Mouse (Mus musculus): ENCODE measurements around the gene Irf2bpl. TPM values are rescaled to one million over a fixed set of nuclear protein-coding genes. Genes with fewer than 3 reads are reported as not detected.

Irf2bpl gene
- 67.0 and 74.0 TPM in 2 replicates for polyA plus RNA-seq (2015; fragmentation: Nextera tagmentation; extraction: Ambion mirVana)

DNA sequence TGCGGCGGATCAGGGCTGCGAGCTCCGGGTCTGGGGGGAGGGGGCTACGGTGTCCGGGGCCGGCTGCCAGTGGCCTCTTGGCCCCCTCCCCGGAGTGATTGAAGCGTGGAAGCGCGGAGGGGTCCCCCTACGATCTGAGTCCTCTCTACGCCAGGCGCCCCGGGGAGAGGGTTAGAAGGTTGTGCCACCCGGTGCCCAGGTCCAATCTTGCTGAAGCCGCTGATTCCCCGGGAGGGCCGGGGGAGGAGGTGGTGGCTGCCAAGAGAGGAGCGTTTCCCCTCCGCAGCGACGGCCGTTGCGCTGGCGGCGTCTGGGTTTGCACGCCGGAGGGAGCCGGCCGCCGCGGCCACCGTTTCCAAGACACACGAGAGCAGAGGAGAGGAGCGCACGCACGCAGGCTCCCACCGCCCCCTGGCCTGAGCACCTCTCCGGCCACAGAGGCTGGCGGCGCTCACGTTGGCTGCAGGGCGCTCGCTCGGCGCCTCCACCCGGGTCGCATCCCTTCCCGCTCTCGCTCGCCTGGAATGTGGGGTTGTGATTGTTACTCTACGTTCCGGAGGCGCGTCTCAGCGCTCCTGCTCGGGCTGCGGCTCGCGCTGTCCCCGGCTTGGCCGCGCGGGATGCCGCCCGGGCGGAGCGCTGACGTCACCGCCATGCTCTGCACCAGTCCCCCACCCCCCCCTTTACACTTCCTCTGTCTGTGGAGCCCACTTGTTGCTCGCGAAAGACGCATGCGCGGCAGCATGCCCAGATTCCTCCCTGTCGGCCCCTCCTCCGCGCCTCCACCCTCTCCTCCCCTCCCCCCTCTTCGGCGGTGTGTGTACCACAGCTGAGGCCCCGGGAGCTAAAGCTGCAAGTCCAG is at the start of gene Irf2bpl:
Gene Irf2bpl, minus strand, starts transcription at position 602 of the 862 bp plus-strand sequence.
- peaks cover 53% of the 10 kb centered on the region for H3K4me1 ChIP-seq (replicated peaks; ENCODE audit: control insufficient read depth, insufficient read depth, low read length)

DNA sequence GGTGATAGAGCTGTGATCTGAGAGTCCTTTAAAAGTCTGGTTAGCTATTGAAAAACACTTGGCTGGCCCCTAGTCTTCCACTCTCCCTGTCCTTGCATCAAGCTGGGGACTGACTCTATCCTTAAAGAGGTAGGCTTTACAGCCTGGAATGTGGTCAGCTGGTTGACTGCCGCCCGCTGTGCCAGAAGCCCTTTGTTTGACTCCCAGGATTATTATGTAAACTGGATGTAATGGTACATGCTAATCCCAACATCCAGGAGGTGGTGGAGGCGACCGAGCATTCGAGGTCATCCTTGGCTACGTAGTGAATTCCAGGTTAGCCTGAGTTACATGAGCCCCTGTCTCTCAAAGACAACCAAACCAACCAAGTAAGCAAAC is 48.0 kb upstream of the Irf2bpl start:
- ATAC-seq: no peak
- Histone ChIP-seq H3K4me3 (replicated peaks; ENCODE audit: low read length) (no peak overlapping the region), H3K9ac (replicated peaks; ENCODE audit: low read depth, low read length) (no peak overlapping the region), H3K36me3 (ENCODE audit: control insufficient read depth, insufficient read depth) (no peaks in the 10 kb centered on the region), H3K27me3 (replicated peaks; ENCODE audit: control insufficient read depth, insufficient read depth, low read length) (no peaks in the 10 kb centered on the region), H3K27ac (ENCODE audit: low read length) (no peak overlapping the region), H3K4me2 (ENCODE audit: low read length) (no peak overlapping the region), H3K4me1 (replicated peaks; ENCODE audit: control insufficient read depth, insufficient read depth, low read length) (no peaks in the 10 kb centered on the region; the same call in 1 of the 2 replicates), H3K9me3 (ENCODE audit: control insufficient read depth, low read length) (no peaks in the 10 kb centered on the region)
- 36% methylated on average over 6 of the region's 6 CpGs for WGBS

More for the DNA sequence above, at the start of gene Irf2bpl:
- H3K4me2 ChIP-seq (ENCODE audit: low read length): peak within 1 kb of the TSS; percentile 93
- H3K27ac ChIP-seq (ENCODE audit: low read length): peak within 1 kb of the TSS; percentile 100
- H3K9ac ChIP-seq (replicated peaks; ENCODE audit: low read depth, low read length): peak within 1 kb of the TSS; percentile 100
- H3K27me3 ChIP-seq (replicated peaks; ENCODE audit: control insufficient read depth, insufficient read depth, low read length): no peaks in the 10 kb centered on the region
- peak within 1 kb of the TSS; percentile 99 for H3K4me3 ChIP-seq (replicated peaks; ENCODE audit: low read length)
- H3K36me3 ChIP-seq (ENCODE audit: control insufficient read depth, insufficient read depth): no peaks in the 10 kb centered on the region
- 0% methylated on average over 72 of the region's 82 CpGs for WGBS
- ATAC-seq: peak; percentile 86
- H3K9me3 ChIP-seq (ENCODE audit: control insufficient read depth, low read length): no peaks in the 10 kb centered on the region

DNA sequence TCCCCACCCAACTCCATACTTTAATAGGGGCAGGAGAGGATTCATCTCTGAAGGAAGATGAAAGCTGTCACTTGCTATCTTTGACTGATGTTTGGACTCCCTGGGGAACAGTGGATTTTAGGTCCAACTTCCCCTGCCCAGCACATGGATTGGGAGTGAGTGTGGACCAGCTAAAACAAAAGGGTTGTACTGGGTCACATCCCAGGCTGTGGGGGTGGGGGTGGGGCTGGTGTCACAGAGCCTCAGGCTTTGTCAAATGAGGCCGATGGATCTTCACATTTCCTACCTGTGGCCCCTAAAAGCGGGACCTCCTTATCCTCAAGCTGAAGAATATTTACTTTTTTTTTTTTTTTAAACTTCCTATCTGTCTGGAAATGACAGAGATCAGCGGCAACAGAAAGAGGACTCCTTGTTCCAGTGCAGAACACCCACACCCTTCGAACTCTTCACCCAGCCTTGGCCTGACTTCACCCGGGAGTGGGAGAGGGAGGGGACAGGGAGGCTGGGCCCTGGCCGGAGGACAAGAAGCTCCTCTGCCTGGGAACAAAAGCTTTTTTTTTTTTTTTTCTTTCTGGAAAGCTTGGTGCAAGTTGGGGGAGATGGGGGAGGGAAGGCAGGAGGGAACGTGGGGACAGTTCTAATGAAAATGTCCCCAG is 47.4 kb upstream of the Irf2bpl start:
- Histone ChIP-seq H3K27me3 (replicated peaks; ENCODE audit: control insufficient read depth, insufficient read depth, low read length) (no peaks in the 10 kb centered on the region), H3K4me3 (replicated peaks; ENCODE audit: low read length) (no peak overlapping the region), H3K9me3 (ENCODE audit: control insufficient read depth, low read length) (no peaks in the 10 kb centered on the region), H3K27ac (ENCODE audit: low read length) (no peak overlapping the region), H3K4me2 (ENCODE audit: low read length) (no peak overlapping the region), H3K36me3 (ENCODE audit: control insufficient read depth, insufficient read depth) (no peaks in the 10 kb centered on the region), H3K9ac (replicated peaks; ENCODE audit: low read depth, low read length) (no peak overlapping the region), H3K4me1 (replicated peaks; ENCODE audit: control insufficient read depth, insufficient read depth, low read length) (no peaks in the 10 kb centered on the region; the same call in 1 of the 2 replicates)
- ATAC-seq: no peak
- WGBS: 10% methylated on average over 7 of the region's 7 CpGs

DNA sequence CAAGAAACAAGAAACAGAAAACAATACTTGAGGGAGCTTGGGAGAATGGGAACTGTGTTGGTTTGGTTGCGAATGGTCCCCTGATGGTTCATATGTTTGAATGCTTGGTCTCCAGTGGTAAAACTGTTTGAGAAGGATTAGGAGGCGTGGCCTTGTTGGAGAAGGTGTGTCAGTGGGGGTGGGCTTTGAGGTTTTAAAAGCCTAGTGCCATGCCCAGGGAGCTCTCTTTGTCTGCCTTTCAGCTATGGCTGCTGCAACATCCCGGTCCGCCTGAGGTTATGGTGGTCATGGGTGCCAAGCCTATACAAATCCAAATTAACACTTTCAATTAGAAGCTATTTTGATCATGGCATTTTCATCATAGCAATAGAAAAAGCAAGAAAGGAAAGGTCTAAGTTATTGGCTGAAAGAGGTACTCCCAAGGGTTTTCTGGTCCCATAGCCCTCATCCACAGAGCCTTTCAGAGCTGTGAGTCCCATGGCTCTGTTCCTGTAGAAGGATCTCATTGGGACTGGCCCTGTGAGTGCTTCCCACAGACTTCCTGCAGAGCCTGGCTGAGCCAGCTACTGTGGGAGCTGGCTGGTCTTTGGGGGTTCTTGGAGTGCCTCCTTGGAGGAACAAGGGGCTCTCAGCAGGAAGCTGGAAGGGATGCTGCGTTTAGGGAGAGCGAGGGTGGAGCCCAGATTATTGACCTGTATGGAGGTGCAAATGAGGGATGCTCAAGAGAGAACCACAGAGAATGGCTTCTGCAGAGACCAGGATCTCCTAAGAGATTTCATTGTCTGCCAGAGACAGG is 46.5 kb upstream of the Irf2bpl start:
- Histone ChIP-seq H3K9me3 (ENCODE audit: control insufficient read depth, low read length) (no peaks in the 10 kb centered on the region), H3K4me2 (ENCODE audit: low read length) (no peak overlapping the region), H3K36me3 (ENCODE audit: control insufficient read depth, insufficient read depth) (no peaks in the 10 kb centered on the region), H3K27me3 (replicated peaks; ENCODE audit: control insufficient read depth, insufficient read depth, low read length) (no peaks in the 10 kb centered on the region), H3K4me1 (replicated peaks; ENCODE audit: control insufficient read depth, insufficient read depth, low read length) (no peaks in the 10 kb centered on the region; the same call in 1 of the 2 replicates), H3K4me3 (replicated peaks; ENCODE audit: low read length) (no peak overlapping the region), H3K9ac (replicated peaks; ENCODE audit: low read depth, low read length) (no peak overlapping the region), H3K27ac (ENCODE audit: low read length) (no peak overlapping the region)
- WGBS: 71% methylated on average over 6 of the region's 6 CpGs
- ATAC-seq: no peak

DNA sequence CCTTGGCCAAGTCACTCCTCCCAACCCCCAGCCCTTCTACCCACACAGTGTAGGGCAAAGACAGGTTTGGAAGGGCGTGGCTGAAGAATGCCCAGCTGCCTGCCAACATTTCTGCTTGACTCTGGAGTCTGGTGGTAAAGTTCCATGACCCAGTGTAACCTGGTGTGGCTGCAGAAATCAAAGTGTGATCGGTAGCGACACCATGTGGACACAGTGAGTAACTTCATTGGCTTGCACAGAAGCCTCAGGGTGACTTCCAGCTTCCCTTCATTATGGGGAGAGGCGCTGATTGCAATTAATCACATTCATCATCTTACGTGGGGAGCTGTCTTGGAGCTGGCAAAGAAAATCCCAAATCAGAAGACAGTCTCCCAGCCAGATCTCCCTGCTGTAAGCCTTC is 39.2 kb upstream of the Irf2bpl start:
- H3K9me3 ChIP-seq (ENCODE audit: control insufficient read depth, low read length): no peaks in the 10 kb centered on the region
- H3K4me2 ChIP-seq (ENCODE audit: low read length): no peak overlapping the region
- peak overlapping the region; percentile 77 for H3K27ac ChIP-seq (ENCODE audit: low read length)
- H3K4me3 ChIP-seq (replicated peaks; ENCODE audit: low read length): no peak overlapping the region
- H3K27me3 ChIP-seq (replicated peaks; ENCODE audit: control insufficient read depth, insufficient read depth, low read length): no peaks in the 10 kb centered on the region
- H3K4me1 ChIP-seq (replicated peaks; ENCODE audit: control insufficient read depth, insufficient read depth, low read length): peaks cover 15% of the 10 kb centered on the region
- H3K36me3 ChIP-seq (ENCODE audit: control insufficient read depth, insufficient read depth): no peaks in the 10 kb centered on the region
- WGBS: 1% methylated on average over 5 of the region's 5 CpGs
- H3K9ac ChIP-seq (replicated peaks; ENCODE audit: low read depth, low read length): peak overlapping the region; percentile 18
- ATAC-seq: peak; percentile 74

DNA sequence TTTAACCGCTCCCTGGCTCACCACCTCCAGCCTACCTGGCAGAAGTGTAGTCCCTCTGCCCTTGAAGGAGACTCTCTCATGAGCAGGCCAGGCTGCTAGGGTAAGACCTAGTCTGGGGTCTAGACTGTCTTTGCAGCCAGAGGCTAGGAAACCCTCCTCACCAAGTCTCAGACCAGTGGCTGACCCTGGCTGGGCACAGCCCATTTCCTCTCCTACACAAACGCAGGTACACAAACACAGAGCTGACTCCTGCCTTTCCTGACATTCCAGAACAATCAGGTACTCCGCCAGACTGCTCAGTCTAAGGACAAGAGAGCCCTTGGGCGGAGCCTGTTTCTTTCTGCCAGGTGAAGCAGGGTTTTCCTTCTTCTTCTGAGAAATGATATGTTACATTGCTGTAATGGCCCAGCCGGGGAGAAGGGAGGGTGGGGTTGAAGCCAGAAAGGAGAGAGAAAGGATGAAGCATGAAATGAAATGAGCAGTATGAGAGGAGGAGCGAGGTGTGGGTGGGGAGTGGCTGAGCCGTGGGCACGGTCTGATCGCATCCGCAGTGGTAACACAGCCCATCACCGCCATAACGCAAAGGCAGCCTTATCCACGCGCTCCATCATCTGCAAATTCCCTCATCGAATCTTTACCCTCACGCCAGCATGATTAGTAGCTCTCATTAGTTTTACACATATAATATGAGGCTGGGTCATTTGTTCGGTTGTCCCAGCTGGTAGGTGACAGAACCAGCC is 34.6 kb upstream of the Irf2bpl start:
- H3K27me3 ChIP-seq (replicated peaks; ENCODE audit: control insufficient read depth, insufficient read depth, low read length): no peaks in the 10 kb centered on the region
- H3K4me3 ChIP-seq (replicated peaks; ENCODE audit: low read length): no peak overlapping the region
- H3K27ac ChIP-seq (ENCODE audit: low read length): peak overlapping the region; percentile 3; the same call in 1 of the 2 replicates
- H3K4me1 ChIP-seq (replicated peaks; ENCODE audit: control insufficient read depth, insufficient read depth, low read length): peaks cover 35% of the 10 kb centered on the region
- 81% methylated on average over 17 of the region's 17 CpGs for WGBS
- H3K4me2 ChIP-seq (ENCODE audit: low read length): no peak overlapping the region
- ATAC-seq: no peak
- no peak overlapping the region for H3K9ac ChIP-seq (replicated peaks; ENCODE audit: low read depth, low read length)
- H3K9me3 ChIP-seq (ENCODE audit: control insufficient read depth, low read length): no peaks in the 10 kb centered on the region
- no peaks in the 10 kb centered on the region for H3K36me3 ChIP-seq (ENCODE audit: control insufficient read depth, insufficient read depth)

DNA sequence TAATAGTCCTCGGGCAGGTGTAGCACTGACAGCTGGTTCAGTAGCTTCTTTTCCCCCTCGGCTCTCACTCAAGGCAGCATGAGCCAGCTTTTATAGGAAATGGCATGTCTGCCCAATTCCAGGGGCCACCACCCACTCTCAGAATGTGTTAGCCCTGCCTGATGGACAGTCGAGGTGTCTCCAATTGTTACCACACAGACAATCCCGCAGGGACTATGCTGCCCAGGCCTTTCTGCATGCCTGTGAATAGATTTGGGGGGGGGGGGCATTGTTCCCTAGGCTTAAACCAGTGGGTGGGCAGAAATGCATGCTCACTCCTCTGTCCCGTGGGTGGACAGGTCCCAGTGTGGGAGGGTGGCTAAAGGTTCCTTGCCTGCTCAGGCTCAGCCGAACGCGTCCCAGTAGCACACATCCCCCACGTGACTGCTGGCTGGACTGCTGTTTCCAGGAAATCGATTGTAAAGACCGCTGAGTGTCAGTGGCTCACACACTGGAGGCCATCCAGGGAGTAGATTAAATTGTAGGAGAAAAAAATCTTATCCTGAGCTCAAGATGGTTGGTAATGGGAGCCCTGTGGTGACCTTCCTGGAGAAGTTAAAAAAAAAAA is 33.9 kb upstream of the Irf2bpl start:
- Histone ChIP-seq H3K9ac (replicated peaks; ENCODE audit: low read depth, low read length) (peak overlapping the region; percentile 36), H3K27me3 (replicated peaks; ENCODE audit: control insufficient read depth, insufficient read depth, low read length) (no peaks in the 10 kb centered on the region), H3K9me3 (ENCODE audit: control insufficient read depth, low read length) (no peaks in the 10 kb centered on the region), H3K4me3 (replicated peaks; ENCODE audit: low read length) (no peak overlapping the region), H3K4me2 (ENCODE audit: low read length) (no peak overlapping the region), H3K27ac (ENCODE audit: low read length) (peak overlapping the region; percentile 11), H3K36me3 (ENCODE audit: control insufficient read depth, insufficient read depth) (no peaks in the 10 kb centered on the region), H3K4me1 (replicated peaks; ENCODE audit: control insufficient read depth, insufficient read depth, low read length) (peaks cover 29% of the 10 kb centered on the region)
- no peak for ATAC-seq
- 23% methylated on average over 11 of the region's 11 CpGs for WGBS

DNA sequence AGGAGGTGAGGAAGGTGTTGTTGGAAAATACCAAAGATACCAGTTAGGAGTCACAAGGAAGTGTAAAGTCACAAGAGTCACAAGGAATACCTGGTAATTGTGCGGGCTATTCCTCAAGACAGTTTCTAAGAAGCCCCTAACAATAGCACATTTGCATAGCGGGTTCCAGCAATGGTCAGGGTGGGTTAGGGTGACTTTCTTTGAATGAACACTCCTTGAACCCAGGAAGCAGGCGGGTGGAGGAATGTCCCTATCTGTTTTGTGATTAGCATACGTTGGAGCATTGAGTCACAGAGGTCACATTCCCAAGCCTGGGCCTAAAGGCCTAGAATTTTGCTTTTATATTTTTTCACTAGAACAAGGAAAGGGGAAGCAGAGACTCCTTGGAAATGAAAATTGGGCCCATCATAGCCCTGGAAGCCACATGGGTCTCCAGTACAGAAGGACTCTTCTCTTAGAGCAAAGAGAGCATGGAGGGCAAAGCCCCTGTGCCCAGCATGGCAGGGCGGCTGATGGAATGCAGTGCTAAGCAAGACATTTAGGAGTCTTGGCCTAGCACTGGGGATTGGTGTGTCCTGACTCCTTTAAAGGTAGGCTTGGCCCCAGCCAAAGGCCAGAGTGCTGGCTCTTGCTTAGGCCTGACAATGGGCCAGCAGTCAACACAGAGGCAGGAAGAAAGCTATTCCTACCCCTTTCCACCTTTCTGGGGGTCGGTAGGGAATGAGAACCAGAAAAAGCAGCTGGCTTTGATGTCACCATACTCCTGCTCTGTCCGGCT is 32.4 kb upstream of the Irf2bpl start:
- Histone ChIP-seq H3K27me3 (replicated peaks; ENCODE audit: control insufficient read depth, insufficient read depth, low read length) (no peaks in the 10 kb centered on the region), H3K4me3 (replicated peaks; ENCODE audit: low read length) (no peak overlapping the region), H3K36me3 (ENCODE audit: control insufficient read depth, insufficient read depth) (no peaks in the 10 kb centered on the region), H3K9ac (replicated peaks; ENCODE audit: low read depth, low read length) (no peak overlapping the region), H3K9me3 (ENCODE audit: control insufficient read depth, low read length) (no peaks in the 10 kb centered on the region), H3K4me1 (replicated peaks; ENCODE audit: control insufficient read depth, insufficient read depth, low read length) (peaks cover 32% of the 10 kb centered on the region), H3K27ac (ENCODE audit: low read length) (peak overlapping the region; percentile 11; the same call in 1 of the 2 replicates), H3K4me2 (ENCODE audit: low read length) (no peak overlapping the region)
- WGBS: 85% methylated on average over 7 of the region's 7 CpGs
- ATAC-seq: no peak

All from forebrain, embryonic 16.5 days (tissue).